Mouse (Mus musculus): ENCODE data around the gene Slc30a7. TPM values are rescaled to one million over a fixed set of nuclear protein-coding genes. Genes with fewer than 3 reads are reported as not detected.
"Not testable (repeated sequence)": the region's sequence is repeated elsewhere in the genome, so short reads cannot be mapped to it uniquely, and the experiment has no call there.

The Slc30a7 gene
- total and polyA plus RNA-seq, 2 experiments from 2014 or later = 8.4 to 42.2 TPM

GRCm38 (mm10) chr3:115931701-115932100 is 75.5 kb downstream of the Slc30a7 start:
- H3K4me3 ChIP-seq (ENCODE audit: low read depth, low read length) = no peak overlapping the region
- H3K27ac ChIP-seq (ENCODE audit: low read depth) = no peak overlapping the region
- H3K36me3 ChIP-seq (replicated peaks; ENCODE audit: control insufficient read depth, insufficient read depth, low read length) = peaks cover 13% of the 10 kb centered on the region
- H3K4me2 ChIP-seq (ENCODE audit: low read depth, low read length) = no peak overlapping the region
- TF ChIP-seq EP300 (IDR thresholded peaks at IDR 0.05; ENCODE audit: low read depth) (no peak), CTCF (IDR thresholded peaks at IDR 0.05; ENCODE audit: low read depth) (no peak)
- ATAC-seq (ENCODE audit: insufficient read depth, low read depth) (no peak), DNase-seq (ENCODE audit: low spot score) (no peak)
- H3K4me1 ChIP-seq (ENCODE audit: control insufficient read depth, insufficient read depth) = no peaks in the 10 kb centered on the region
- no peaks in the 10 kb centered on the region for H3K27me3 ChIP-seq (ENCODE audit: control insufficient read depth, insufficient read depth, low read length)
- no peaks in the 10 kb centered on the region for H3K9me3 ChIP-seq (replicated peaks; ENCODE audit: control insufficient read depth, low read length)
- H3K9ac ChIP-seq (replicated peaks; ENCODE audit: low read depth, low read length) = no peak overlapping the region
- WGBS = 88% methylated on average over 6 of the region's 6 CpGs

- Histone ChIP-seq H3K4me2 (ENCODE audit: low read depth, low read length) (no peak overlapping the region), H3K4me1 (ENCODE audit: control insufficient read depth, insufficient read depth) (no peaks in the 10 kb centered on the region), H3K9me3 (replicated peaks; ENCODE audit: control insufficient read depth, low read length) (no peaks in the 10 kb centered on the region), H3K9ac (replicated peaks; ENCODE audit: low read depth, low read length) (no peak overlapping the region), H3K27me3 (ENCODE audit: control insufficient read depth, insufficient read depth, low read length) (no peaks in the 10 kb centered on the region), H3K27ac (ENCODE audit: low read depth) (no peak overlapping the region), H3K4me3 (ENCODE audit: low read depth, low read length) (no peak overlapping the region), H3K36me3 (replicated peaks; ENCODE audit: control insufficient read depth, insufficient read depth, low read length) (peaks cover 21% of the 10 kb centered on the region)
- TF ChIP-seq CTCF (IDR thresholded peaks at IDR 0.05; ENCODE audit: low read depth) = no peak
- TF ChIP-seq EP300 (IDR thresholded peaks at IDR 0.05; ENCODE audit: low read depth) = no peak
- ATAC-seq (ENCODE audit: insufficient read depth, low read depth) (no peak), DNase-seq (ENCODE audit: low spot score) (no peak)
- 90% methylated on average over 8 of the region's 8 CpGs for WGBS
Measured at GRCm38 (mm10) chr3:115926531-115926930, 80.7 kb downstream of the Slc30a7 start.

DNA sequence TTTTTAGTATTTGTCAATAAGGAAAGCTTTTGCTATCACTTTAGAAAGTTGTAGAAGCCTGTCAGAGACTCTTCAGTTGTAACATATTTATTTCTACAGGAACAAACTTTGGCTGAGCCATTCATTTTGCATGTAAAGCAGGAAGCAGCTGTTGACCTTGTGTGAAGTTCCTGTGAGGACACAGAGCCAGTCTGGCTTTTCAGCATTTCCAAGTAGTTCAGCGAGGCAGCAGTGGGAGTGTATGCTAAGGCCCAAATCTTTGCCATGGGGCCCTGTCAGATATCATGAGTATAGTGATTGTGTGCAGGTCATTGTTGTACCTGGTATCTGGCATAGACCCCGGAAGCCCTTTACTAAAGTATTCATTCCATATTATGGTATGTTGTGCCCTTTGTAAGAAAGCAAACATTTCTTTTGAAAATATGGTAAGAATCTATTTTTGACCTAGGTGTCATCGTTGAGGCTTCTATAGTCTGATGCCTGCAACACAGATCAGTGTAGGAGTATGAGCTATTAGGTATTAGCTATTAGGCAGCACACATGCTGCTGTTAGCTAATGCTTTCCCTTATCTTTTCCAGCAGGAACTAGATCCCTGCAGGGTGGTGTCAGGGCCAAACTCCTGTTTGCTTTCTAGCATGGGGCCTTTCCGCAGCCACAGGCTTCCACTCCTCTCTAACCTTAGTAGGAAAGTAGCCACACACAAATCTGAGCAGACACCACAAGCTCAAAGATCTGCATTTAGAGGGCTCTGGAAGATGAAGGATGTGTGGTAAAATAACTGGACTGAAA is 82.6 kb downstream of the Slc30a7 start:
- peak; percentile 80 for ATAC-seq (ENCODE audit: insufficient read depth, low read depth)
- H3K4me2 ChIP-seq (ENCODE audit: low read depth, low read length) = no peak overlapping the region
- WGBS = 40% methylated on average over 4 of the region's 4 CpGs
- no peaks in the 10 kb centered on the region for H3K9me3 ChIP-seq (replicated peaks; ENCODE audit: control insufficient read depth, low read length)
- H3K9ac ChIP-seq (replicated peaks; ENCODE audit: low read depth, low read length) = no peak overlapping the region
- TF ChIP-seq EP300 (IDR thresholded peaks at IDR 0.05; ENCODE audit: low read depth) = no peak
- no peak for TF ChIP-seq CTCF (IDR thresholded peaks at IDR 0.05; ENCODE audit: low read depth)
- no peak overlapping the region for H3K4me3 ChIP-seq (ENCODE audit: low read depth, low read length)
- H3K4me1 ChIP-seq (ENCODE audit: control insufficient read depth, insufficient read depth) = no peaks in the 10 kb centered on the region
- peak; percentile 57 for DNase-seq (ENCODE audit: low spot score)
- H3K27me3 ChIP-seq (ENCODE audit: control insufficient read depth, insufficient read depth, low read length) = no peaks in the 10 kb centered on the region
- H3K27ac ChIP-seq (ENCODE audit: low read depth) = peak overlapping the region; percentile 47
- peaks cover 21% of the 10 kb centered on the region; the same call in 1 of the 2 replicates for H3K36me3 ChIP-seq (replicated peaks; ENCODE audit: control insufficient read depth, insufficient read depth, low read length)

- H3K4me1 ChIP-seq (ENCODE audit: control insufficient read depth, insufficient read depth); H3K27me3 ChIP-seq (ENCODE audit: control insufficient read depth, insufficient read depth, low read length); H3K4me3 ChIP-seq (ENCODE audit: low read depth, low read length); H3K27ac ChIP-seq (ENCODE audit: low read depth); H3K36me3 ChIP-seq (replicated peaks; ENCODE audit: control insufficient read depth, insufficient read depth, low read length); H3K4me2 ChIP-seq (ENCODE audit: low read depth, low read length); H3K9ac ChIP-seq (replicated peaks; ENCODE audit: low read depth, low read length); ATAC-seq (ENCODE audit: insufficient read depth, low read depth); DNase-seq (ENCODE audit: low spot score); H3K9me3 ChIP-seq (replicated peaks; ENCODE audit: control insufficient read depth, low read length): not testable (repeated sequence)
- 92% methylated on average over 10 of the region's 11 CpGs for WGBS
Measured at GRCm38 (mm10) chr3:115907406-115907805, 99.8 kb downstream of the Slc30a7 start.

- TF ChIP-seq CTCF (IDR thresholded peaks at IDR 0.05; ENCODE audit: low read depth) (no peak), EP300 (IDR thresholded peaks at IDR 0.05; ENCODE audit: low read depth) (no peak)
- H3K27ac ChIP-seq (ENCODE audit: low read depth) = no peak overlapping the region
- DNase-seq (ENCODE audit: low spot score) = no peak
- no peaks in the 10 kb centered on the region for H3K9me3 ChIP-seq (replicated peaks; ENCODE audit: control insufficient read depth, low read length)
- H3K4me1 ChIP-seq (ENCODE audit: control insufficient read depth, insufficient read depth) = no peaks in the 10 kb centered on the region
- WGBS = 91% methylated on average over 4 of the region's 4 CpGs
- ATAC-seq (ENCODE audit: insufficient read depth, low read depth) = no peak
- H3K27me3 ChIP-seq (ENCODE audit: control insufficient read depth, insufficient read depth, low read length) = no peaks in the 10 kb centered on the region
- H3K4me2 ChIP-seq (ENCODE audit: low read depth, low read length) = no peak overlapping the region
- H3K36me3 ChIP-seq (replicated peaks; ENCODE audit: control insufficient read depth, insufficient read depth, low read length) = peaks cover 4% of the 10 kb centered on the region; the same call in 1 of the 2 replicates
- no peak overlapping the region for H3K9ac ChIP-seq (replicated peaks; ENCODE audit: low read depth, low read length)
- H3K4me3 ChIP-seq (ENCODE audit: low read depth, low read length) = no peak overlapping the region
Measured at GRCm38 (mm10) chr3:115905567-115905966, 101.6 kb downstream of the Slc30a7 start.

GRCm38 (mm10) chr3:115905067-115905466 is 102.1 kb downstream of the Slc30a7 start:
- TF ChIP-seq EP300 (IDR thresholded peaks at IDR 0.05; ENCODE audit: low read depth) (no peak), CTCF (IDR thresholded peaks at IDR 0.05; ENCODE audit: low read depth) (no peak)
- H3K4me3 ChIP-seq (ENCODE audit: low read depth, low read length) = no peak overlapping the region
- no peak overlapping the region for H3K9ac ChIP-seq (replicated peaks; ENCODE audit: low read depth, low read length)
- no peaks in the 10 kb centered on the region for H3K27me3 ChIP-seq (ENCODE audit: control insufficient read depth, insufficient read depth, low read length)
- H3K36me3 ChIP-seq (replicated peaks; ENCODE audit: control insufficient read depth, insufficient read depth, low read length) = peaks cover 4% of the 10 kb centered on the region; the same call in 1 of the 2 replicates
- H3K27ac ChIP-seq (ENCODE audit: low read depth) = no peak overlapping the region
- no peak overlapping the region for H3K4me2 ChIP-seq (ENCODE audit: low read depth, low read length)
- ATAC-seq (ENCODE audit: insufficient read depth, low read depth) = no peak
- WGBS = 92% methylated on average over 3 of the region's 3 CpGs
- no peaks in the 10 kb centered on the region for H3K9me3 ChIP-seq (replicated peaks; ENCODE audit: control insufficient read depth, low read length)
- DNase-seq (ENCODE audit: low spot score) = no peak
- no peaks in the 10 kb centered on the region for H3K4me1 ChIP-seq (ENCODE audit: control insufficient read depth, insufficient read depth)

All from heart, postnatal 0 days (tissue).